Mouse (Mus musculus): ENCODE measurements around the gene Cacna1c.

DNA sequence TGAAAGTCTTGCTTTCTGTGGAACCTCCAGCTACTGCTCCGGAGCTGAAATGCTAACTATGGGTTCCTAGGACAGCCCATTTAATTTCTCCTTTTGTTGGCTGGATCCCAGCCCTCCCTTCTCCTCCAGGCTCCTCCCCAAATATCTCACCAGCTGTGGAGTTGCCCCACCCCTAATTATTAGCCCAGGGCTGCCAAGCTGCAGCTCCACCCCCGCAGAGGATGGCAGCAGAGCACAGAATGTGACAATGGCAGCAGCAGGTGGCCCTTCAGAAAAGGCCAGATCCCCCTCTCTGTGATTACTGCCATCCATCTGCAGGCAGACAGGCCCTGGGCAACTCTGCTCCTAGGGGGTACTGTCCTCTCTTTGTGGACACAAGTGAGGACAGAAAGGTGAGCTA is 350.4 kb downstream of the Cacna1c start:
- TF ChIP-seq CTCF (IDR thresholded peaks at IDR 0.05; ENCODE audit: low read depth) (no peak), EP300 (IDR thresholded peaks at IDR 0.05; ENCODE audit: low read depth) (no peak)

Data from liver, postnatal 0 days (tissue).